In genomic region chr19:36704763-36705162, GRCm38 (mm10) we compare ENCODE assay signal across 15 mouse cellular contexts. TPM values are rescaled to one million over a fixed set of nuclear protein-coding genes. Genes with fewer than 3 reads are reported as not detected.
DNase-seq lines count a peak whose midpoint lies in the region; ATAC-seq and TF ChIP-seq lines count a peak whose summit lies in the region.
"Had no signal": no experiment of that assay in that cellular context is flagged by ENCODE, and none has a peak within 500 bp of the region (broad histone marks: within the 10 kb centered on the region; RNA-seq: fewer than 3 reads in every experiment).

No protein-coding gene starts in this region.

- H3K4me2 ChIP-seq in intestine, embryonic 16.5 days (ENCODE audit: low read depth, low read length) = no peak overlapping the region
- no peak overlapping the region for H3K4me2 ChIP-seq in intestine, embryonic 15.5 days (replicated peaks)
- H3K4me2 ChIP-seq in lung, postnatal 0 days (replicated peaks; ENCODE audit: low read depth, low read length) = peak overlapping the region; percentile 39
- no peak overlapping the region for H3K4me2 ChIP-seq in neural tube, embryonic 15.5 days
- H3K4me2 ChIP-seq: midbrain, embryonic 12.5 days had no signal

- peaks cover 15% of the 10 kb centered on the region for H3K4me1 ChIP-seq in intestine, embryonic 16.5 days (ENCODE audit: control insufficient read depth, insufficient read depth, low read length)
- peaks cover 10% of the 10 kb centered on the region; the same call in 1 of the 2 replicates for H3K4me1 ChIP-seq in intestine, embryonic 15.5 days (replicated peaks)
- H3K4me1 ChIP-seq in lung, postnatal 0 days (ENCODE audit: insufficient read depth, low read depth, low read length) = peaks cover 17% of the 10 kb centered on the region; the same call in 1 of the 2 replicates
- 0 out of 2 replicates have a peak, but pooled peaks cover 3% of the 10 kb centered on the region for H3K4me1 ChIP-seq in neural tube, embryonic 15.5 days
- H3K4me1 ChIP-seq: midbrain, embryonic 12.5 days had no signal

- WGBS in intestine, embryonic 16.5 days = 66% methylated on average over 7 of the region's 7 CpGs
- 76% methylated on average over 7 of the region's 7 CpGs for WGBS in intestine, embryonic 15.5 days
- whole genome bisulfite sequencing in lung, postnatal 0 days = 43% methylated on average over 7 of the region's 7 CpGs
- 87% methylated on average over 7 of the region's 7 CpGs for WGBS in neural tube, embryonic 15.5 days

- ATAC-seq in intestine, embryonic 16.5 days = no peak
- no peak for ATAC-seq in intestine, embryonic 15.5 days
- 0 out of 2 replicates have a peak, but pooled peaks have one; percentile 2 for ATAC-seq in lung, postnatal 0 days
- ATAC-seq in neural tube, embryonic 15.5 days (ENCODE audit: low FRiP score) = no peak

- no peaks in the 10 kb centered on the region for H3K36me3 ChIP-seq in intestine, embryonic 16.5 days (ENCODE audit: control insufficient read depth, insufficient read depth, low read length)
- H3K36me3 ChIP-seq in intestine, embryonic 15.5 days = no peaks in the 10 kb centered on the region
- H3K36me3 ChIP-seq in lung, postnatal 0 days (ENCODE audit: insufficient read depth, low read length) = no peaks in the 10 kb centered on the region
- H3K36me3 ChIP-seq in neural tube, embryonic 15.5 days = no peaks in the 10 kb centered on the region
- H3K36me3 ChIP-seq: G1E; midbrain, embryonic 12.5 days had no signal

- TF ChIP-seq CTCF in lung, postnatal 0 days (IDR thresholded peaks at IDR 0.05) = no peak

- H3K27ac ChIP-seq in intestine, embryonic 16.5 days (ENCODE audit: low read length) = peak overlapping the region; percentile 37; the same call in 1 of the 2 replicates
- no peak overlapping the region for H3K27ac ChIP-seq in intestine, embryonic 15.5 days
- peak overlapping the region; percentile 89 for H3K27ac ChIP-seq in lung, postnatal 0 days (ENCODE audit: low read length)
- H3K27ac ChIP-seq in neural tube, embryonic 15.5 days (replicated peaks) = peak overlapping the region; percentile 49
- H3K27ac ChIP-seq: midbrain, embryonic 12.5 days had no signal

- H3K9ac ChIP-seq in intestine, embryonic 16.5 days (ENCODE audit: low read depth, low read length) = no peak overlapping the region
- H3K9ac ChIP-seq in intestine, embryonic 15.5 days = no peak overlapping the region
- no peak overlapping the region for H3K9ac ChIP-seq in lung, postnatal 0 days (replicated peaks; ENCODE audit: low read depth)
- no peak overlapping the region for H3K9ac ChIP-seq in neural tube, embryonic 15.5 days (replicated peaks)
- H3K9ac ChIP-seq: midbrain, embryonic 12.5 days had no signal

- H3K4me3 ChIP-seq in intestine, embryonic 16.5 days (ENCODE audit: low read length) = no peak overlapping the region
- H3K4me3 ChIP-seq in intestine, embryonic 15.5 days (replicated peaks) = no peak overlapping the region
- no peak overlapping the region for H3K4me3 ChIP-seq in lung, postnatal 0 days (ENCODE audit: low read depth, low read length)
- no peak overlapping the region for H3K4me3 ChIP-seq in neural tube, embryonic 15.5 days (replicated peaks)
- H3K4me3 ChIP-seq: midbrain, embryonic 12.5 days had no signal

- H3K9me3 ChIP-seq in intestine, embryonic 16.5 days (ENCODE audit: control insufficient read depth, low read length) = no peaks in the 10 kb centered on the region
- H3K9me3 ChIP-seq in intestine, embryonic 15.5 days = no peaks in the 10 kb centered on the region
- H3K9me3 ChIP-seq in lung, postnatal 0 days (ENCODE audit: low read length) = no peaks in the 10 kb centered on the region; the same call in 1 of the 2 replicates
- H3K9me3 ChIP-seq in neural tube, embryonic 15.5 days (replicated peaks) = no peaks in the 10 kb centered on the region
- H3K9me3 ChIP-seq: G1E; midbrain, embryonic 12.5 days had no signal

- H3K27me3 ChIP-seq in intestine, embryonic 16.5 days (replicated peaks; ENCODE audit: control insufficient read depth, insufficient read depth, low read length) = no peaks in the 10 kb centered on the region
- H3K27me3 ChIP-seq in intestine, embryonic 15.5 days (replicated peaks) = no peaks in the 10 kb centered on the region
- no peaks in the 10 kb centered on the region for H3K27me3 ChIP-seq in lung, postnatal 0 days (replicated peaks; ENCODE audit: insufficient read depth, low read length)
- no peaks in the 10 kb centered on the region for H3K27me3 ChIP-seq in neural tube, embryonic 15.5 days (replicated peaks)
- H3K27me3 ChIP-seq: midbrain, embryonic 12.5 days had no signal

- peak; percentile 89 for DNase-seq in heart, adult 11 months
- no peak for DNase-seq in heart, adult 18-20 months
- DNase-seq in lung, postnatal 0 days (ENCODE audit: low spot score) = peak; percentile 41
- DNase-seq in lung, postnatal 25 days (ENCODE audit: low spot score) = no peak
- DNase-seq: adrenal gland, postnatal 36 days; cerebellum, postnatal 36 days; gastrocnemius, postnatal 36 days; thymus, postnatal 14 days had no signal

- no peak for TF ChIP-seq EP300 in lung, postnatal 0 days (IDR thresholded peaks at IDR 0.05)

RNA-seq across cellular contexts. Expression of gene Ppp1r3c, which starts 31.7 kb away (rescaled TPM):
- 100 to 1,000 TPM; 159 to 201 TPM for total RNA-seq in heart, adult 18-20 months (2021)
- polyA plus RNA-seq in intestine, embryonic 16.5 days (2015; fragmentation: Nextera tagmentation; extraction: Ambion mirVana) = 10.3 and 10.5 TPM in 2 replicates
- polyA plus RNA-seq in intestine, embryonic 15.5 days (2015; fragmentation: Nextera tagmentation; extraction: Ambion mirVana) = 11.3 and 11.4 TPM in 2 replicates
- polyA plus RNA-seq in lung, postnatal 0 days (2015; fragmentation: Nextera tagmentation; extraction: Ambion mirVana) = 39.4 and 51.4 TPM in 2 replicates
- polyA plus RNA-seq in neural tube, embryonic 15.5 days (2015; fragmentation: Nextera tagmentation; extraction: Ambion mirVana) = 21.9 and 24.6 TPM in 2 replicates
- total RNA-seq: neutrophil, adult 5-6 weeks had no signal
- polyA plus RNA-seq: C2C12, G1E had no signal

Comparison
In these comparisons a context has a peak if more than half of its experiments do, and no peak if none do; other contexts are left out.
1. DNase-seq: peak in heart, adult 11 months (single experiment) and lung, postnatal 0 days (single experiment); none in heart, adult 18-20 months (0 of 2) and lung, postnatal 25 days (single experiment).